Mouse (Mus musculus) stomach, postnatal 0 days (tissue): ENCODE data around the gene Plcxd2.

ENCODE experiments used
- CTCF ChIP-seq: IDR thresholded peaks from 2 replicates; pipeline ENCODE4 v1.5.1; 2016; ENCODE audit warnings: antibody characterized with exemption, low read depth, mild to moderate bottlenecking, moderate library complexity
- EP300 ChIP-seq: optimal IDR thresholded peaks from 2 replicates; pipeline ENCODE3; 2016; ENCODE audit warnings: antibody characterized with exemption

DNA sequence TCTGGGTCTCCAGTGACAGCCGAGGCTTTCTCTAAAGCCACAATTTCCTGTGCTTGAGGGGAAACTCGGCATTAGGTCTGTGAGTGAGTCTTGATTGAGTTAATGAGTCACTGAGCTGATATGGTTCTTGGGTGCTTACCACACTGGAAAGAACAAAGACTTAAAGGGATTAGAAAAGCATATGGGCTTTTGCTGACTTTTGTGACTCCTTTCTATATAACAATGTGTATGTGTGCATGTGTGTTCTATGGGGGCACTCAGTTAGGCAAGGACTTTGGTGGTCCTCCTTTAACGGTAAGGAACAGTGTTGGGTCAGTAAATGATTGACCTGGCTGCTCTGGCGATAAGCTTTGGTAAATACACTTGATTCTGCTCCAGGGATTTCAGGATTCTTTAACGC is 57.5 kb downstream of the Plcxd2 start:
- TF ChIP-seq CTCF (no peak), EP300 (no peak)
